Mouse (Mus musculus) embryo, embryonic 10 days (tissue): ENCODE data around the gene Slc28a2.
"Not testable (repeated sequence)": the region's sequence is repeated elsewhere in the genome, so short reads cannot be mapped to it uniquely, and the experiment has no call there.

Source experiments
- DNase-seq: peaks from one replicate; pipeline ENCODE4 v3.0.0-alpha.2; 2015; ENCODE audit warnings: low spot score

The Slc28a2 gene

GRCm38 (mm10) chr2:122467351-122468013 lies 41.2 kb downstream of the Slc28a2 start:
- peak; percentile 95 for DNase-seq

- DNase-seq: no peak
Observed at GRCm38 (mm10) chr2:122469221-122469620, 42.9 kb downstream of the Slc28a2 start.

- no peak for DNase-seq
Observed at GRCm38 (mm10) chr2:122476585-122476984, 50.3 kb downstream of the Slc28a2 start.

- DNase-seq: not testable (repeated sequence)
Observed at GRCm38 (mm10) chr2:122483787-122484186, 57.5 kb downstream of the Slc28a2 start.

GRCm38 (mm10) chr2:122484641-122485040 lies 58.4 kb downstream of the Slc28a2 start, which contains the start of gene Gm14085:
Gm14085 (plus strand) TSS chr2:122484941.
- no peak for DNase-seq

DNA sequence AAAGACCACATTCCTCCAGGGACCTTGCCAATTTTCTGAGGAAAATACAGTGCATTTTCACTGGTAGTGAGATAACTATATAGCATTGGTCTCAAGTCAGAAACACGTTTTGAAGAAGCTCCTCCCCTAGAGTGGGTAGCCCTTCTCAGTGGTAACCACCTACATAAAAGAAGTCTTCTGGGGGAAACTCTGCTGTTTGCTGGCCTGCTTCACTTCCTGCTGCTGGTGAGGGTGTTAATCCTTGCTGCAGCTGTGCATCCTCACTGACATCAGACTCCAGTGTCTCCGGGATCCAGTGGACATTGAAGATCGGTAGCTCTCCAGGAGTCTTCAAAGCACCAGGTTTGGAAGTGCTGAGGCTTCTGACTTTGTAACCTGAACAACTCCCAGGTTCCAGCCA lies 59.4 kb downstream of the Slc28a2 start:
- DNase-seq: not testable (repeated sequence)

DNA sequence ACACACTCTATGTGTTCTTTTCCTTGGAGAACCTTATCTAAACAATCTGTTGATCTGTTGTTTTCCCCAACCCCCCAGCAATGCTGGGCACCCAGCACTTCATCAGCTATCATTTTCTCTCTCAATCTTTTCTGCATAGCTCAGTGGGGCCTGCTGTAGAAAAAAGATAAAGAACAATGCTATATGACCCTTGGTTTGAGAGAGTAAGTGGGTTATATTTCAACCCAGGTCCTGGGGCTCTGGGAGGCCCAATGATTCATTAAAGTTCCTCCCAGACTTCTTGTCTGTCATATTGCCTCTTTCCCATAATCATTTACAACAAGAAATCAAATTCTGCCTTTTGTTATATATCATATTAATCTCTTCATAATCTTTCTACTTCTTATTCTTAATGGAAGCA lies 59.8 kb downstream of the Slc28a2 start:
- not testable (repeated sequence) for DNase-seq

DNA sequence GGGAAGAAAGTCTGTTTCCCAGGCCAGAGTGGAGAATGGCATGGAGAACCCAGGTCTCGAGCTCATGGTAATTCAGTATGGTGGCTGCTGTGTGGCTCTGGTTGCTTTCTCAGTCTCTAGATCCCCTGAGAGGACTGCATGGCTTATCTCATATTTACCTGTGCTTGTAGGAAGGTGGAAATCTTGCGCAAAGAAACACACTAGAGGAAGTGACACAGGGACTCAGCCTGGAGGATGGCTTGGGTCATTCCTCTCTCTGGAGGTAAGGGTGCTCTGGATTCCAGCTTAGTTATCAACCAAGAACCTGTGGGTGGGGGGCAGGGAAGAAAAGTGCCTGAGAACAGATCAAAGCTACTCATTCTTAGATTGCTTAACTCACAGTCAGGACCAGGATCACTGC lies 60.4 kb downstream of the Slc28a2 start:
- no peak for DNase-seq
